Mouse (Mus musculus) midbrain, embryonic 15.5 days (tissue): ENCODE data around the gene Misp. TPM values are rescaled to one million over a fixed set of nuclear protein-coding genes. Genes with fewer than 3 reads are reported as not detected.

Experiments used
- ATAC-seq: fragments of 200-750 bp; cut with Nextera tagmentation; replicated peaks from 2 replicates; pipeline ENCODE4 v1.8.0; 2017; ENCODE audit warnings: moderate TSS enrichment
- H3K27ac ChIP-seq: fragments of 300-500 bp; sonication (generic); 2 replicates; pipeline ENCODE4 v1.5.1; 2015; ENCODE audit warnings: mild to moderate bottlenecking, inconsistent platforms
- H3K27me3 ChIP-seq: fragments of 300-500 bp; sonication (generic); replicated peaks from 2 replicates; pipeline ENCODE4 v1.6.1; 2015; ENCODE audit warnings: inconsistent platforms
- H3K36me3 ChIP-seq: fragments of 300-500 bp; sonication (generic); replicated peaks from 2 replicates; pipeline ENCODE4 v1.6.1; 2015; ENCODE audit warnings: inconsistent platforms
- H3K4me1 ChIP-seq: fragments of 300-500 bp; sonication (generic); 2 replicates; pipeline ENCODE4 v1.6.1; 2015; ENCODE audit warnings: inconsistent platforms
- H3K4me2 ChIP-seq: fragments of 300-500 bp; sonication (generic); 2 replicates; pipeline ENCODE4 v1.6.1; 2015; ENCODE audit warnings: inconsistent platforms, mild to moderate bottlenecking, moderate library complexity
- H3K4me3 ChIP-seq: fragments of 300-500 bp; sonication (generic); 2 replicates; pipeline ENCODE4 v1.5.1; 2015; ENCODE audit warnings: mild to moderate bottlenecking, inconsistent platforms
- H3K9ac ChIP-seq: fragments of 300-500 bp; sonication (generic); 2 replicates; pipeline ENCODE4 v1.6.1; 2015; ENCODE audit warnings: mild to moderate bottlenecking, inconsistent platforms
- H3K9me3 ChIP-seq: fragments of 300-500 bp; sonication (generic); 2 replicates; pipeline ENCODE4 v1.6.1; 2016; ENCODE audit warnings: inconsistent platforms
- whole genome bisulfite sequencing: fragments of 180-500 bp; shearing (Covaris S2); methylation state at CpG from one replicate; pipeline ENCODE4 v1.1.7; 2015; ENCODE audit warnings: mixed read lengths; 5-methylcytosine and 5-hydroxymethylcytosine counted together
- polyA plus RNA-seq: library from polyadenylated mRNA; unstranded; fragments of >200 nt; fragmentation: Nextera tagmentation; extraction: Ambion mirVana; gene quantifications from 2 replicates; pipeline ENCODE4 v1.2.1, GENCODE M21; 2015

The Misp gene
- polyA plus RNA-seq, 1 experiment from 2014 or later = 0.85 TPM

GRCm38 (mm10) chr10:79814271-79814842 is 6.4 kb upstream of the Misp start:
- no peak for ATAC-seq
- WGBS = 69% methylated on average over 5 of the region's 5 CpGs
- no peak overlapping the region for H3K4me2 ChIP-seq
- H3K4me1 ChIP-seq = no peaks in the 10 kb centered on the region
- H3K4me3 ChIP-seq = no peak overlapping the region
- 0 out of 2 replicates have a peak overlapping the region, but pooled peaks have one; percentile 17 for H3K27ac ChIP-seq
- H3K27me3 ChIP-seq = no peaks in the 10 kb centered on the region
- H3K9ac ChIP-seq = no peak overlapping the region
- no peaks in the 10 kb centered on the region for H3K9me3 ChIP-seq
- H3K36me3 ChIP-seq = peaks cover 35% of the 10 kb centered on the region

- no peak for ATAC-seq
- Histone ChIP-seq H3K27me3 (no peaks in the 10 kb centered on the region), H3K27ac (no peak overlapping the region)
These were observed 4.9 kb upstream of the Misp start for GRCm38 (mm10) chr10:79815671-79816494.

GRCm38 (mm10) chr10:79817111-79817510 is 3.7 kb upstream of the Misp start:
- H3K9ac ChIP-seq = no peak overlapping the region
- H3K4me1 ChIP-seq = peaks cover under 1% of the 10 kb centered on the region; the same call in 1 of the 2 replicates
- no peak for ATAC-seq
- no peak overlapping the region for H3K4me3 ChIP-seq
- no peak overlapping the region for H3K4me2 ChIP-seq
- H3K9me3 ChIP-seq = no peaks in the 10 kb centered on the region
- no peaks in the 10 kb centered on the region for H3K27me3 ChIP-seq
- WGBS = 80% methylated on average over 2 of the region's 2 CpGs
- no peak overlapping the region for H3K27ac ChIP-seq
- peaks cover 33% of the 10 kb centered on the region for H3K36me3 ChIP-seq

More at GRCm38 (mm10) chr10:79815671-79816494, 4.9 kb upstream of the Misp start:
- Histone ChIP-seq H3K9me3 (no peaks in the 10 kb centered on the region), H3K36me3 (peaks cover 36% of the 10 kb centered on the region), H3K9ac (no peak overlapping the region), H3K4me1 (no peaks in the 10 kb centered on the region), H3K4me3 (no peak overlapping the region), H3K4me2 (no peak overlapping the region)
- 90% methylated on average over 12 of the region's 12 CpGs for WGBS

GRCm38 (mm10) chr10:79818225-79818624 is 2.6 kb upstream of the Misp start:
- H3K27ac ChIP-seq = no peak overlapping the region
- no peak overlapping the region for H3K4me2 ChIP-seq
- peaks cover 6% of the 10 kb centered on the region; the same call in 1 of the 2 replicates for H3K4me1 ChIP-seq
- H3K4me3 ChIP-seq = no peak overlapping the region
- H3K36me3 ChIP-seq = peaks cover 28% of the 10 kb centered on the region
- no peaks in the 10 kb centered on the region for H3K27me3 ChIP-seq
- no peak for ATAC-seq
- no peaks in the 10 kb centered on the region for H3K9me3 ChIP-seq
- 66% methylated on average over 4 of the region's 4 CpGs for WGBS
- H3K9ac ChIP-seq = no peak overlapping the region

GRCm38 (mm10) chr10:79819606-79820005 is 1.2 kb upstream of the Misp start:
- H3K4me2 ChIP-seq = no peak overlapping the region
- peaks cover 28% of the 10 kb centered on the region for H3K36me3 ChIP-seq
- no peak for ATAC-seq
- no peaks in the 10 kb centered on the region for H3K27me3 ChIP-seq
- no peaks in the 10 kb centered on the region for H3K9me3 ChIP-seq
- no peak overlapping the region for H3K9ac ChIP-seq
- 92% methylated on average over 17 of the region's 17 CpGs for WGBS
- H3K4me3 ChIP-seq = no peak overlapping the region
- no peak overlapping the region for H3K27ac ChIP-seq
- peaks cover 6% of the 10 kb centered on the region; the same call in 1 of the 2 replicates for H3K4me1 ChIP-seq

- H3K4me2 ChIP-seq = no peak overlapping the region
- peaks cover 6% of the 10 kb centered on the region; the same call in 1 of the 2 replicates for H3K4me1 ChIP-seq
- WGBS = 89% methylated on average over 8 of the region's 8 CpGs
- peaks cover 25% of the 10 kb centered on the region for H3K36me3 ChIP-seq
- H3K27me3 ChIP-seq = no peaks in the 10 kb centered on the region
- H3K4me3 ChIP-seq = no peak overlapping the region
- no peak overlapping the region for H3K9ac ChIP-seq
- no peaks in the 10 kb centered on the region for H3K9me3 ChIP-seq
- ATAC-seq = no peak
- H3K27ac ChIP-seq = no peak overlapping the region
These were observed 512 bp upstream of the Misp start for GRCm38 (mm10) chr10:79820277-79820676.

GRCm38 (mm10) chr10:79821731-79822130 is 942 bp downstream of the Misp start:
- Histone ChIP-seq H3K27me3 (no peaks in the 10 kb centered on the region), H3K4me3 (no peak overlapping the region), H3K9me3 (no peaks in the 10 kb centered on the region), H3K36me3 (peaks cover 16% of the 10 kb centered on the region; the same call in 1 of the 2 replicates), H3K4me1 (peaks cover 6% of the 10 kb centered on the region; the same call in 1 of the 2 replicates), H3K27ac (no peak overlapping the region), H3K9ac (no peak overlapping the region), H3K4me2 (no peak overlapping the region)
- ATAC-seq = no peak
- WGBS = 91% methylated on average over 12 of the region's 12 CpGs

GRCm38 (mm10) chr10:79822372-79822771 is 1.6 kb downstream of the Misp start:
- 0 out of 2 replicates have a peak overlapping the region, but pooled peaks have one; percentile 5 for H3K9ac ChIP-seq
- peaks cover 6% of the 10 kb centered on the region; the same call in 1 of the 2 replicates for H3K4me1 ChIP-seq
- H3K27ac ChIP-seq = no peak overlapping the region
- H3K36me3 ChIP-seq = peaks cover 13% of the 10 kb centered on the region; the same call in 1 of the 2 replicates
- 33% methylated on average over 17 of the region's 17 CpGs for WGBS
- no peak overlapping the region for H3K4me3 ChIP-seq
- H3K27me3 ChIP-seq = no peaks in the 10 kb centered on the region
- H3K4me2 ChIP-seq = no peak overlapping the region
- H3K9me3 ChIP-seq = no peaks in the 10 kb centered on the region
- ATAC-seq = no peak

GRCm38 (mm10) chr10:79823011-79823410 is 2.2 kb downstream of the Misp start:
- no peaks in the 10 kb centered on the region for H3K27me3 ChIP-seq
- no peak for ATAC-seq
- no peak overlapping the region for H3K4me3 ChIP-seq
- H3K9ac ChIP-seq = no peak overlapping the region
- WGBS = 86% methylated on average over 6 of the region's 6 CpGs
- no peak overlapping the region for H3K4me2 ChIP-seq
- peaks cover 6% of the 10 kb centered on the region; the same call in 1 of the 2 replicates for H3K4me1 ChIP-seq
- H3K27ac ChIP-seq = no peak overlapping the region
- no peaks in the 10 kb centered on the region for H3K9me3 ChIP-seq
- peaks cover 13% of the 10 kb centered on the region; the same call in 1 of the 2 replicates for H3K36me3 ChIP-seq

- no peak for ATAC-seq
- Histone ChIP-seq H3K9me3 (no peaks in the 10 kb centered on the region), H3K4me2 (no peak overlapping the region), H3K27me3 (no peaks in the 10 kb centered on the region), H3K4me1 (peaks cover 6% of the 10 kb centered on the region; the same call in 1 of the 2 replicates), H3K36me3 (peaks cover 6% of the 10 kb centered on the region; the same call in 1 of the 2 replicates), H3K9ac (no peak overlapping the region; the same call in 1 of the 2 replicates), H3K4me3 (no peak overlapping the region), H3K27ac (no peak overlapping the region)
- 76% methylated on average over 6 of the region's 6 CpGs for WGBS
These were observed 3.6 kb downstream of the Misp start for GRCm38 (mm10) chr10:79824413-79824812.

- no peak for ATAC-seq
- 81% methylated on average over 3 of the region's 3 CpGs for WGBS
- Histone ChIP-seq H3K9me3 (no peaks in the 10 kb centered on the region), H3K4me2 (no peak overlapping the region), H3K4me1 (no peaks in the 10 kb centered on the region), H3K4me3 (no peak overlapping the region), H3K27me3 (no peaks in the 10 kb centered on the region), H3K36me3 (no peaks in the 10 kb centered on the region), H3K9ac (no peak overlapping the region), H3K27ac (no peak overlapping the region)
These were observed 10.8 kb downstream of the Misp start for GRCm38 (mm10) chr10:79831583-79831982.

- H3K4me2 ChIP-seq = no peak overlapping the region
- no peaks in the 10 kb centered on the region for H3K4me1 ChIP-seq
- no peak overlapping the region for H3K4me3 ChIP-seq
- no peaks in the 10 kb centered on the region for H3K27me3 ChIP-seq
- no peak overlapping the region for H3K9ac ChIP-seq
- H3K27ac ChIP-seq = no peak overlapping the region
- H3K36me3 ChIP-seq = no peaks in the 10 kb centered on the region
- 69% methylated on average over 7 of the region's 7 CpGs for WGBS
- no peak for ATAC-seq
- no peaks in the 10 kb centered on the region for H3K9me3 ChIP-seq
These were observed 11.4 kb downstream of the Misp start for GRCm38 (mm10) chr10:79832026-79832785.
